32 mouse cellular contexts compared by ENCODE assay signal in genomic region chr10:68504586-68505152, GRCm38 (mm10). TPM values are rescaled to one million over a fixed set of nuclear protein-coding genes. Genes with fewer than 3 reads are reported as not detected.
DNase-seq lines count a peak whose midpoint lies in the region; ATAC-seq lines count a peak whose summit lies in the region.
"Had no signal": no experiment of that assay in that cellular context is flagged by ENCODE, and none has a peak within 500 bp of the region (broad histone marks: within the 10 kb centered on the region; RNA-seq: fewer than 3 reads in every experiment).

No protein-coding gene starts in this region.

- WGBS in limb, embryonic 13.5 days = 75% methylated on average over 9 of the region's 9 CpGs
- 94% methylated on average over 9 of the region's 9 CpGs for WGBS in limb, embryonic 10.5 days

- H3K9ac ChIP-seq in limb, embryonic 13.5 days = no peak overlapping the region
- H3K9ac ChIP-seq: heart, embryonic 15.5 days; intestine, embryonic 15.5 days; liver, embryonic 13.5 days; midbrain, embryonic 15.5 days; neural tube, embryonic 15.5 days had no signal

- peak; percentile 54 for ATAC-seq in limb, embryonic 13.5 days (ENCODE audit: low FRiP score, low read depth)
- no peak for ATAC-seq in megakaryocyte, adult 5-6 weeks (ENCODE audit: poor library complexity, severe bottlenecking)
- ATAC-seq: activated CD4-positive, CD25-positive, alpha-beta regulatory T cell, adult 4 months; forebrain, embryonic 16.5 days; hindbrain, postnatal 0 days; intestine, embryonic 15.5 days; midbrain, embryonic 15.5 days had no signal

- no peak overlapping the region for H3K27ac ChIP-seq in limb, embryonic 13.5 days
- H3K27ac ChIP-seq in limb, embryonic 10.5 days = no peak overlapping the region
- H3K27ac ChIP-seq: heart, embryonic 15.5 days; hindbrain, postnatal 0 days; intestine, embryonic 15.5 days; kidney, postnatal 0 days; liver, embryonic 13.5 days; macrophage; midbrain, embryonic 10.5 days; midbrain, embryonic 15.5 days; neural tube, embryonic 15.5 days had no signal

- H3K4me2 ChIP-seq in limb, embryonic 13.5 days (replicated peaks) = no peak overlapping the region
- H3K4me2 ChIP-seq: heart, embryonic 15.5 days; intestine, embryonic 15.5 days; liver, embryonic 13.5 days; midbrain, embryonic 15.5 days; neural tube, embryonic 15.5 days had no signal

- no peaks in the 10 kb centered on the region for H3K9me3 ChIP-seq in limb, embryonic 13.5 days
- H3K9me3 ChIP-seq in limb, embryonic 10.5 days (replicated peaks) = no peaks in the 10 kb centered on the region
- H3K9me3 ChIP-seq in megakaryocyte, embryonic 14.5 days = peaks cover 10% of the 10 kb centered on the region
- H3K9me3 ChIP-seq: heart, embryonic 15.5 days; intestine, embryonic 15.5 days; liver, embryonic 13.5 days; midbrain, embryonic 10.5 days; midbrain, embryonic 15.5 days; neural tube, embryonic 15.5 days had no signal

- peak; percentile 55 to 57 for DNase-seq in cerebellum, postnatal 10 days
- no peak for DNase-seq in cerebellum, adult 11 months
- DNase-seq in limb, embryonic 10.5 days (ENCODE audit: low spot score) = no peak
- no peak for DNase-seq in kidney, adult 18-20 months
- DNase-seq: adrenal gland, adult 2 months; adrenal gland, postnatal 36 days; cerebellum, adult 9-10 months; kidney, adult 8-10 months; kidney, postnatal 4 days; liver, embryonic 13.5 days; lung, adult 18-20 months; retina, postnatal 1 day; right cerebral cortex, postnatal 14 days; thymus, postnatal 14 days had no signal

- no peaks in the 10 kb centered on the region for H3K36me3 ChIP-seq in limb, embryonic 13.5 days
- H3K36me3 ChIP-seq in limb, embryonic 10.5 days = no peaks in the 10 kb centered on the region
- no peaks in the 10 kb centered on the region for H3K36me3 ChIP-seq in megakaryocyte, embryonic 14.5 days (replicated peaks; ENCODE audit: low read length)
- H3K36me3 ChIP-seq: heart, embryonic 15.5 days; intestine, embryonic 15.5 days; liver, embryonic 13.5 days; midbrain, embryonic 10.5 days; midbrain, embryonic 15.5 days; neural tube, embryonic 15.5 days had no signal

- H3K27me3 ChIP-seq in limb, embryonic 13.5 days = no peaks in the 10 kb centered on the region
- H3K27me3 ChIP-seq in limb, embryonic 10.5 days (ENCODE audit: low read depth, poor library complexity, severe bottlenecking) = no peaks in the 10 kb centered on the region
- no peaks in the 10 kb centered on the region for H3K27me3 ChIP-seq in megakaryocyte, embryonic 14.5 days (replicated peaks)
- H3K27me3 ChIP-seq: CH12.LX; heart, embryonic 15.5 days; intestine, embryonic 15.5 days; liver, embryonic 13.5 days; midbrain, embryonic 15.5 days; neural tube, embryonic 15.5 days had no signal

- H3K4me1 ChIP-seq in limb, embryonic 13.5 days = peaks cover 11% of the 10 kb centered on the region; the same call in 1 of the 2 replicates
- no peaks in the 10 kb centered on the region for H3K4me1 ChIP-seq in limb, embryonic 10.5 days
- peaks cover 11% of the 10 kb centered on the region for H3K4me1 ChIP-seq in megakaryocyte, embryonic 14.5 days
- H3K4me1 ChIP-seq: heart, embryonic 15.5 days; intestine, embryonic 15.5 days; liver, embryonic 13.5 days; midbrain, embryonic 15.5 days; neural tube, embryonic 15.5 days had no signal

- no peak overlapping the region for H3K4me3 ChIP-seq in limb, embryonic 13.5 days
- H3K4me3 ChIP-seq in limb, embryonic 10.5 days = no peak overlapping the region
- peak overlapping the region; percentile 18 for H3K4me3 ChIP-seq in megakaryocyte, embryonic 14.5 days (replicated peaks)
- H3K4me3 ChIP-seq: heart, embryonic 15.5 days; intestine, embryonic 15.5 days; liver, embryonic 13.5 days; midbrain, embryonic 10.5 days; midbrain, embryonic 15.5 days; neural tube, embryonic 15.5 days had no signal

RNA-seq across cellular contexts. Expression of gene Cabcoco1, which starts 37.0 kb away (rescaled TPM):
- polyA plus RNA-seq in limb, embryonic 13.5 days (2015; fragmentation: Nextera tagmentation; extraction: Ambion mirVana) = 1.1 and 1.6 TPM in 2 replicates
- 0.25 and 0.43 TPM in 2 replicates for polyA plus RNA-seq in limb, embryonic 10.5 days (2016; fragmentation: Nextera tagmentation; extraction: Ambion mirVana)
- polyA plus RNA-seq in megakaryocyte, embryonic 14.5 days (2012; ENCODE audit: insufficient read depth, low replicate concordance) = not detected in 2 replicates
- not detected in 2 replicates for total RNA-seq in megakaryocyte, adult 5-6 weeks (2015)
- total RNA-seq in megakaryocyte, adult 5-6 weeks (2017) = not detected in 2 replicates
- total RNA-seq: ES-E14 had no signal
- polyA plus RNA-seq: C2C12; forebrain, embryonic 11.5 days; macrophage; midbrain, embryonic 10.5 days; small intestine, adult 2 months had no signal

Comparison
In these comparisons a context has a peak if more than half of its experiments do, and no peak if none do; other contexts are left out.
1. DNase-seq: peak in cerebellum, postnatal 10 days (2 of 2); none in cerebellum, adult 11 months (single experiment), limb, embryonic 10.5 days (single experiment) and kidney, adult 18-20 months (single experiment).